10 mouse cellular contexts compared by ENCODE assay signal in the genomic region with DNA sequence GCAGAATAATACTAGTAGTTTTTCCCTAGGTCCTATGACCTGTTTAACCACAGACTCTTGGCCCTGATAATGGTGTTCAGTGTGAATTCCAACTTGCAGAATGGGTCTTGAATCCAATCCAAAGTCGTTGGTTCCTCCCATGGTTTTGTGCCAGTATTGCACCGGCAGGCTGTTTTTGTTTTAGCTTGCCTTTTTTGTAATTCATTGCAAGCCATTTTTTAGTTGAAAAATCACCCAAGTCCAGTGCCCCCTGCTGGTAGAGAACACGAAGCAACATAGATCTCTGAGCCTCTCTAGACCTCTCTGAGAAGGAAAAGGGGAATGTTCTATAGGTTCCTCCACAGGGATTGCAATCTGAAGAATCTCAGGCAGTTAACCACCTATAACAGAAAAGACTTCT. TPM values are rescaled to one million over a fixed set of nuclear protein-coding genes. Genes with fewer than 3 reads are reported as not detected.
DNase-seq lines count a peak whose midpoint lies in the region; ATAC-seq and TF ChIP-seq lines count a peak whose summit lies in the region.
"Had no signal": no experiment of that assay in that cellular context is flagged by ENCODE, and none has a peak within 500 bp of the region (broad histone marks: within the 10 kb centered on the region; RNA-seq: fewer than 3 reads in every experiment).

No protein-coding gene starts in this region.

- TF ChIP-seq CTCF in heart, postnatal 0 days (IDR thresholded peaks at IDR 0.05; ENCODE audit: low read depth): peak; percentile 35

- H3K4me1 ChIP-seq in heart, postnatal 0 days (ENCODE audit: control insufficient read depth, insufficient read depth): no peaks in the 10 kb centered on the region
- H3K4me1 ChIP-seq in forebrain, embryonic 10.5 days: no peaks in the 10 kb centered on the region

- H3K4me3 ChIP-seq in heart, postnatal 0 days (ENCODE audit: low read depth, low read length): no peak overlapping the region
- H3K4me3 ChIP-seq in forebrain, embryonic 10.5 days: no peak overlapping the region

- no peaks in the 10 kb centered on the region for H3K27me3 ChIP-seq in heart, postnatal 0 days (ENCODE audit: control insufficient read depth, insufficient read depth, low read length)
- no peaks in the 10 kb centered on the region for H3K27me3 ChIP-seq in forebrain, embryonic 10.5 days (ENCODE audit: poor library complexity, severe bottlenecking)

- no peak for TF ChIP-seq EP300 in heart, postnatal 0 days (IDR thresholded peaks at IDR 0.05; ENCODE audit: low read depth)

- ATAC-seq in heart, postnatal 0 days (ENCODE audit: insufficient read depth, low read depth): no peak

- H3K27ac ChIP-seq in heart, postnatal 0 days (ENCODE audit: low read depth): no peak overlapping the region
- H3K27ac ChIP-seq in forebrain, embryonic 10.5 days: no peak overlapping the region

- no peak for DNase-seq in heart, postnatal 0 days (ENCODE audit: low spot score)
- DNase-seq in heart, adult 11 months: no peak
- peak; percentile 9 for DNase-seq in urinary bladder, postnatal 14 days (ENCODE audit: low spot score)
- no peak for DNase-seq in urinary bladder, postnatal 36 days (ENCODE audit: low spot score in 2 of 2)
- peak; percentile 4 for DNase-seq in fibroblast of lung, adult 2 months (ENCODE audit: low read depth)
- peak; percentile 43 for DNase-seq in thymus, postnatal 4 days
- DNase-seq in layer of hippocampus, adult 11-12 months (ENCODE audit: low spot score): no peak
- DNase-seq in forebrain, embryonic 10.5 days (ENCODE audit: extremely low spot score, low spot score): no peak

- 35% methylated on average over 3 of the region's 3 CpGs for WGBS in heart, postnatal 0 days
- 53% methylated on average over 3 of the region's 3 CpGs for WGBS in forebrain, embryonic 10.5 days

- no peaks in the 10 kb centered on the region for H3K36me3 ChIP-seq in heart, postnatal 0 days (replicated peaks; ENCODE audit: control insufficient read depth, insufficient read depth, low read length)
- no peaks in the 10 kb centered on the region for H3K36me3 ChIP-seq in forebrain, embryonic 10.5 days (replicated peaks)

- H3K4me2 ChIP-seq in heart, postnatal 0 days (ENCODE audit: low read depth, low read length): no peak overlapping the region

- H3K9ac ChIP-seq in heart, postnatal 0 days (replicated peaks; ENCODE audit: low read depth, low read length): no peak overlapping the region

- H3K9me3 ChIP-seq in heart, postnatal 0 days (replicated peaks; ENCODE audit: control insufficient read depth, low read length): no peaks in the 10 kb centered on the region
- H3K9me3 ChIP-seq in forebrain, embryonic 10.5 days: no peaks in the 10 kb centered on the region

RNA-seq across cellular contexts. Expression of a gene that starts 17.7 kb away (rescaled TPM):
- total RNA-seq in heart, postnatal 0 days (2014; rRNA removed; ENCODE audit: low replicate concordance): not detected in 2 replicates
- 0.07 and 0.08 TPM in 2 replicates for polyA plus RNA-seq in heart, postnatal 0 days (2015; fragmentation: Nextera tagmentation; extraction: Ambion mirVana)
- not detected in 2 replicates for polyA plus RNA-seq in forebrain, embryonic 10.5 days (2016; fragmentation: Nextera tagmentation; extraction: Ambion mirVana)
- total RNA-seq: layer of hippocampus, postnatal 14 days had no signal
- polyA plus RNA-seq: neural tube, embryonic 14.5 days had no signal

RNA-seq across cellular contexts. Expression of a gene that starts 39.3 kb away (rescaled TPM):
- 0.99 TPM in 1 of 2 replicates, not detected in the other for total RNA-seq in heart, postnatal 0 days (2014; rRNA removed; ENCODE audit: low replicate concordance)
- polyA plus RNA-seq in heart, postnatal 0 days (2015; fragmentation: Nextera tagmentation; extraction: Ambion mirVana): 0.26 TPM in 1 of 2 replicates, not detected in the other
- 0.05 TPM in 1 of 2 replicates, not detected in the other for polyA plus RNA-seq in forebrain, embryonic 10.5 days (2016; fragmentation: Nextera tagmentation; extraction: Ambion mirVana)
- total RNA-seq: layer of hippocampus, postnatal 14 days had no signal
- polyA plus RNA-seq: neural tube, embryonic 14.5 days had no signal

Comparison
In these comparisons a context has a peak if more than half of its experiments do, and no peak if none do; other contexts are left out.
1. DNase-seq: peak in urinary bladder, postnatal 14 days (single experiment), fibroblast of lung, adult 2 months (single experiment) and thymus, postnatal 4 days (single experiment); none in heart, postnatal 0 days (single experiment), heart, adult 11 months (single experiment), urinary bladder, postnatal 36 days (0 of 2), layer of hippocampus, adult 11-12 months (single experiment) and forebrain, embryonic 10.5 days (single experiment).